ENCODE assay signal across 9 mouse cellular contexts in the genomic region with DNA sequence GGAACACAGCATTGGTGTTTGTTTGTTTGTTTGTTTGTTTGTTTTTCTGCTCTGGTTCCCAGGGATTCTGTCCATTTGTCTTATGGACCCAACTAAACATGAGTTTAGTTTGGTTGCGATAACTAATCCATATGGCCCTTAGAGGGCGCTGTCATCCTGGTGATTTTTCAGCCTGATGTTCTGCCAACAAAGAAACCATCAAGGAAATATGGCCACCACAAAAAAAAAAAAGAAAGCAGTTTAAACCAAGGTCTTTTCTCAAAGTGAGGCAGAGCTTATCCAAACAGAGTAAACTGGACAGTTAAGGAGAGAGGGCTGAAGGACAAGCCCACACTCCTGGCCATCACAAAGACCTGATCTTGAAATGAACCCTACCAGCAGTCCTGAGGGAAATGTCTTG.
DNase-seq lines count a peak whose midpoint lies in the region; ATAC-seq and TF ChIP-seq lines count a peak whose summit lies in the region.
"Had no signal": no experiment of that assay in that cellular context is flagged by ENCODE, and none has a peak within 500 bp of the region (broad histone marks: within the 10 kb centered on the region; RNA-seq: fewer than 3 reads in every experiment).

No protein-coding gene starts in this region.

- peak; percentile 35 for TF ChIP-seq CTCF in liver, adult 2 months (IDR thresholded peaks at IDR 0.05; ENCODE audit: low read depth, low read length)

- H3K9me3 ChIP-seq in liver, embryonic 11.5 days (ENCODE audit: control insufficient read depth, low read length) = no peaks in the 10 kb centered on the region
- H3K9me3 ChIP-seq: midbrain, embryonic 12.5 days had no signal

- no peak overlapping the region for H3K4me3 ChIP-seq in liver, adult 2 months (ENCODE audit: insufficient read depth, low read depth, low read length)
- H3K4me3 ChIP-seq in liver, embryonic 11.5 days (ENCODE audit: low read depth, low read length) = no peak overlapping the region
- H3K4me3 ChIP-seq: midbrain, embryonic 12.5 days had no signal

- 16% methylated on average over 2 of the region's 2 CpGs for WGBS in liver, adult 2 months
- 24% methylated on average over 2 of the region's 2 CpGs for WGBS in liver, embryonic 11.5 days

- H3K27ac ChIP-seq in liver, adult 2 months (replicated peaks; ENCODE audit: insufficient read depth, low read depth, low read length) = no peak overlapping the region
- no peak overlapping the region for H3K27ac ChIP-seq in liver, embryonic 11.5 days (ENCODE audit: low read depth, low read length)
- H3K27ac ChIP-seq: midbrain, embryonic 12.5 days had no signal

- DNase-seq in adrenal gland, adult (ENCODE audit: inconsistent age in 2 of 2, low spot score in 1 of 2) = peak; percentile 43 to 82
- DNase-seq in adrenal gland, postnatal 4 days (ENCODE audit: low spot score in 2 of 2) = no peak
- peak; percentile 39 for DNase-seq in liver, adult 2 months (ENCODE audit: extremely low read depth, low read depth, low spot score)
- no peak for DNase-seq in liver, embryonic 11.5 days (ENCODE audit: low spot score)
- DNase-seq in cerebellum, adult 9-10 months = peak; percentile 10
- peak; percentile 61 for DNase-seq in hindlimb bud, embryonic 11.5 days (ENCODE audit: extremely low spot score, low read depth, low spot score)
- no peak for DNase-seq in spleen, postnatal 36 days (ENCODE audit: low spot score in 2 of 2)

- H3K27me3 ChIP-seq in liver, adult 2 months (ENCODE audit: control insufficient read depth, insufficient read depth, low read length) = no peaks in the 10 kb centered on the region
- H3K27me3 ChIP-seq in liver, embryonic 11.5 days (replicated peaks; ENCODE audit: control insufficient read depth, insufficient read depth, low read length) = no peaks in the 10 kb centered on the region
- H3K27me3 ChIP-seq: midbrain, embryonic 12.5 days had no signal

- no peak for TF ChIP-seq POLR2A in liver, adult 2 months (IDR thresholded peaks at IDR 0.05; ENCODE audit: extremely low read depth, insufficient read depth, low read length)

- no peaks in the 10 kb centered on the region for H3K4me1 ChIP-seq in liver, adult 2 months (ENCODE audit: control insufficient read depth, insufficient read depth, low read length)
- H3K4me1 ChIP-seq in liver, embryonic 11.5 days (replicated peaks; ENCODE audit: control insufficient read depth, insufficient read depth, low read length) = no peaks in the 10 kb centered on the region
- H3K4me1 ChIP-seq: midbrain, embryonic 12.5 days had no signal

- H3K9ac ChIP-seq in liver, adult 2 months (ENCODE audit: low read depth, low read length) = no peak overlapping the region
- H3K9ac ChIP-seq in liver, embryonic 11.5 days (ENCODE audit: low read depth, low read length) = no peak overlapping the region
- H3K9ac ChIP-seq: midbrain, embryonic 12.5 days had no signal

- H3K79me2 ChIP-seq in liver, adult 2 months (ENCODE audit: control insufficient read depth, insufficient read depth, low read length) = no peaks in the 10 kb centered on the region

- no peak for ATAC-seq in liver, embryonic 11.5 days (replicated peaks; ENCODE audit: low FRiP score)
- 0 out of 2 replicates have a peak, but pooled peaks have one; percentile 39 for ATAC-seq in megakaryocyte progenitor cell, adult 5-6 weeks (replicated peaks; ENCODE audit: poor library complexity)

- H3K36me3 ChIP-seq in liver, adult 2 months (ENCODE audit: control insufficient read depth, insufficient read depth, low read length) = no peaks in the 10 kb centered on the region
- H3K36me3 ChIP-seq in liver, embryonic 11.5 days (ENCODE audit: control insufficient read depth, insufficient read depth, low read length) = no peaks in the 10 kb centered on the region
- H3K36me3 ChIP-seq: midbrain, embryonic 12.5 days had no signal

- no peak overlapping the region for H3K4me2 ChIP-seq in liver, embryonic 11.5 days
- H3K4me2 ChIP-seq: midbrain, embryonic 12.5 days had no signal

Comparison
In these comparisons a context has a peak if more than half of its experiments do, and no peak if none do; other contexts are left out.
1. DNase-seq: peak in adrenal gland, adult (2 of 2), liver, adult 2 months (single experiment), cerebellum, adult 9-10 months (single experiment) and hindlimb bud, embryonic 11.5 days (single experiment); none in adrenal gland, postnatal 4 days (0 of 2), liver, embryonic 11.5 days (single experiment) and spleen, postnatal 36 days (0 of 2).